Mouse (Mus musculus) neural tube, embryonic 13.5 days (tissue): ENCODE measurements at regions not wholly inside any gene's neighbourhood (a gene's known extent, or its start where the extent isn't known, plus 50 kb on each side); places are given as distances from the start of the nearest gene placed in this dataset.

ENCODE experiments used
- ATAC-seq: fragments of 200-750 bp; cut with Nextera tagmentation; 2 replicates; pipeline ENCODE4 v1.8.0; 2017; ENCODE audit warnings: low read depth, mild to moderate bottlenecking, moderate TSS enrichment, moderate library complexity
- H3K27ac ChIP-seq: fragments of 300-500 bp; sonication (generic); replicated peaks from 2 replicates; pipeline ENCODE4 v1.5.1; 2015; ENCODE audit warnings: moderate library complexity, mild to moderate bottlenecking, inconsistent platforms
- H3K27me3 ChIP-seq: fragments of 300-500 bp; sonication (generic); 2 replicates; pipeline ENCODE4 v1.6.1; 2015; ENCODE audit warnings: mild to moderate bottlenecking, inconsistent platforms
- H3K36me3 ChIP-seq: fragments of 300-500 bp; sonication (generic); 2 replicates; pipeline ENCODE4 v1.6.1; 2015; ENCODE audit warnings: mild to moderate bottlenecking, inconsistent platforms
- H3K4me1 ChIP-seq: fragments of 300-500 bp; sonication (generic); replicated peaks from 2 replicates; pipeline ENCODE4 v1.6.1; 2015; ENCODE audit warnings: inconsistent platforms
- H3K4me2 ChIP-seq: fragments of 300-500 bp; sonication (generic); 2 replicates; pipeline ENCODE4 v1.6.1; 2015; ENCODE audit warnings: inconsistent platforms, mild to moderate bottlenecking, moderate library complexity
- H3K4me3 ChIP-seq: fragments of 300-500 bp; sonication (generic); 2 replicates; pipeline ENCODE4 v1.5.1; 2015; ENCODE audit warnings: mild to moderate bottlenecking, inconsistent platforms
- H3K9ac ChIP-seq: fragments of 300-500 bp; sonication (generic); 2 replicates; pipeline ENCODE4 v1.6.1; 2015; ENCODE audit warnings: moderate library complexity, mild to moderate bottlenecking, inconsistent platforms
- H3K9me3 ChIP-seq: fragments of 300-500 bp; sonication (generic); 2 replicates; pipeline ENCODE4 v1.6.1; 2016; ENCODE audit warnings: inconsistent platforms
- WGBS: fragments of 180-500 bp; shearing (Covaris S2); methylation state at CpG from one replicate; pipeline ENCODE4 v1.1.7; 2015; 5-methylcytosine and 5-hydroxymethylcytosine counted together

DNA sequence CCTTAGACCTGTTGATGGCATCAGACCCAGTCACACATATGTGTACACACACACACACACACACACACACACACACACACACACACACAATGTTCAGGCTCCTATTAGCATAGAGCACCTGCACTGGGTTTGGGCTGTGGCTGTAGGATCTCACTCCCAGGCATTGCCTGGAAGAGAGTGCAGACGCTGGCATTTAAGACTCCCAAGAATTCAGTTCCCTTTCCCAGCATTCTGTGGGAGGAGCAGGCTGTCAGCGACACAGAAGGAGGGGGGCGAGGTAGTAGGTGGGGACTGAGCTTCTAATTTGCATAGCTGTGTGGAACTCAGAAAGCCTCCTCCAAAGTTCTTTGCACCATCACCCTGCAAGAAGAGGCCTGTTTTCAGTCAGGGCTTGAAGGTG lies 374.2 kb upstream of the Fam49b start:
- H3K9me3 ChIP-seq = no peaks in the 10 kb centered on the region

DNA sequence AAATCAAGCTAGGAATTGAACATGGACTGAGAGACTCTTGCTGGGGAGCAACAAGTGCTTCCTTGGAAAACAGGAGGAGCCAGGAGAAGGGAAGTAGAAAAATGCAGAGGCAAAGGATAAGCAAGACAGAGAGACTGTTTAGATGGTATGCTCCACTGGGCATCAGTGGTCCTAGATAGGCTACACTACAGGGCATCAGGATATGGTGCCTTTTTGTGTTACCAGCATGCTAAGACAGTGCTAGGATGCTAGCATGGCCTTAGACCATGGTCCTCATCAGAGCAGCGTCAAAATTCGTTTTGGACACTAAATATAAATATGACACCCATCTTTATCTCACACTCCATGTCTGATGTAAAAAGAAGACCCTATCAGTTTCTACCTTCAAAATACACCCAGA lies 374.6 kb upstream of the Fam49b start:
- H3K4me1 ChIP-seq = 0 out of 2 replicates have a peak, but pooled peaks cover under 1% of the 10 kb centered on the region
- H3K36me3 ChIP-seq = no peaks in the 10 kb centered on the region
- no peak for ATAC-seq
- H3K4me2 ChIP-seq = no peak overlapping the region
- H3K27me3 ChIP-seq = no peaks in the 10 kb centered on the region
- H3K27ac ChIP-seq = no peak overlapping the region
- H3K9me3 ChIP-seq = no peaks in the 10 kb centered on the region
- no peak overlapping the region for H3K9ac ChIP-seq
- no peak overlapping the region for H3K4me3 ChIP-seq
- 91% methylated on average over 2 of the region's 2 CpGs for WGBS

More for the DNA sequence above, 374.2 kb upstream of the Fam49b start:
- no peak for ATAC-seq
- Histone ChIP-seq H3K27me3 (no peaks in the 10 kb centered on the region), H3K4me3 (no peak overlapping the region), H3K9ac (no peak overlapping the region), H3K4me2 (no peak overlapping the region), H3K27ac (no peak overlapping the region), H3K36me3 (no peaks in the 10 kb centered on the region), H3K4me1 (0 out of 2 replicates have a peak, but pooled peaks cover 5% of the 10 kb centered on the region)
- 0% methylated on average over 3 of the region's 3 CpGs for WGBS

DNA sequence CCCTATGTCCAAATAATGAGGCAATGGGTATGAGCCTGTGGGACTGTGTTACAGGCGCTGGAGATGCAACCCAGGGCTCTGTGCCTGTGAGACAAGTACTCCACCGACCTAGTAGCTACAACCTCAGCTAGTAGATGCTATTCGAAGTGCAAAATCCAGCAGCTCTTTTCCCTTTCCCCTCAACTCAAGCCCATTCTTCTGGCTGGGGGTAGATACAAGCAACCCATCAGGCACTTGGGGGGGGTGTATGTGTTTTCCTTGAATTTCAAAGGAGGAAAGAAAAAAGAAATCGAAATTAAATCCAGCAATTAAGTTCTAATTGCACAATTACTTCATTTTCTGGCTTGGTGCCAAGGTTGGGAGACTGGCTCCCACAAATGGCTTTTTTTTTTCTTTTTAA lies 372.4 kb upstream of the Gm21798 start:
- 67% methylated on average over 4 of the region's 4 CpGs for WGBS
- Histone ChIP-seq H3K27me3 (no peaks in the 10 kb centered on the region), H3K4me2 (no peak overlapping the region), H3K4me3 (no peak overlapping the region), H3K36me3 (no peaks in the 10 kb centered on the region), H3K9me3 (no peaks in the 10 kb centered on the region), H3K9ac (no peak overlapping the region), H3K4me1 (no peaks in the 10 kb centered on the region; the same call in 1 of the 2 replicates), H3K27ac (no peak overlapping the region)
- no peak for ATAC-seq

DNA sequence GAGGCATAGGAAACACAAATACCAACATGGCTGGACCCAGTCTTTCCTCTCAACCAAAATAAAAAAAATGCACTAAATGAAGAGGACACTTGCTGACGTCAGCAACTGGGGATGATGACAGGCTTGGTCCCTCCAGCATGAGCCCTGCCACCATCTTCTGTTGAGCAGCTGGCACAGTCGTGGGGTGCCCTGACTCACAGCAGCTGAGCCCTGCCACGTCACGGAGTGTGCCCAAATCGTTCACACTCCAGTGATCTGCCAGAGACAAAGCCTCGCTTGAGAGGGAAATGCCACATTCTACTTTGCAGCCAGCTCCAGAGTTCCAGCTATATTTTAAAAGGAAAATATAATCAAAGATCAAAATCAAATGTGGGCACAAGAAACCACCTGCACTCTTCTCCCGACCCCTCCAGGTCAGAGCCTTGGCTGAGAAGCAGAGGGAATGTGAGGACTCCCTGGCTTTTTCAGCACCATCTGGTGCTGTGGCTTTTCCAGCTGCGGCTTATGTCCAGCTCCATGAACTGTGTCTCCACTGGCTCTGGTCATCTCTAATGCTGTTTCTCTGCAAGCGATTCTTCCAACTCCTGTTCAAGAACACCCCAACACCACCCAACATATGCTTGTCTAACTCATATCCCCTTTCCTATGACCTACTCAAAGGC lies 371.0 kb upstream of the Gm21798 start:
- Histone ChIP-seq H3K36me3 (no peaks in the 10 kb centered on the region), H3K27me3 (no peaks in the 10 kb centered on the region), H3K27ac (no peak overlapping the region), H3K4me2 (no peak overlapping the region), H3K4me3 (no peak overlapping the region), H3K9ac (no peak overlapping the region), H3K4me1 (no peaks in the 10 kb centered on the region; the same call in 1 of the 2 replicates), H3K9me3 (no peaks in the 10 kb centered on the region)
- WGBS = 69% methylated on average over 9 of the region's 9 CpGs
- ATAC-seq = no peak; the same call in 1 of the 2 replicates

DNA sequence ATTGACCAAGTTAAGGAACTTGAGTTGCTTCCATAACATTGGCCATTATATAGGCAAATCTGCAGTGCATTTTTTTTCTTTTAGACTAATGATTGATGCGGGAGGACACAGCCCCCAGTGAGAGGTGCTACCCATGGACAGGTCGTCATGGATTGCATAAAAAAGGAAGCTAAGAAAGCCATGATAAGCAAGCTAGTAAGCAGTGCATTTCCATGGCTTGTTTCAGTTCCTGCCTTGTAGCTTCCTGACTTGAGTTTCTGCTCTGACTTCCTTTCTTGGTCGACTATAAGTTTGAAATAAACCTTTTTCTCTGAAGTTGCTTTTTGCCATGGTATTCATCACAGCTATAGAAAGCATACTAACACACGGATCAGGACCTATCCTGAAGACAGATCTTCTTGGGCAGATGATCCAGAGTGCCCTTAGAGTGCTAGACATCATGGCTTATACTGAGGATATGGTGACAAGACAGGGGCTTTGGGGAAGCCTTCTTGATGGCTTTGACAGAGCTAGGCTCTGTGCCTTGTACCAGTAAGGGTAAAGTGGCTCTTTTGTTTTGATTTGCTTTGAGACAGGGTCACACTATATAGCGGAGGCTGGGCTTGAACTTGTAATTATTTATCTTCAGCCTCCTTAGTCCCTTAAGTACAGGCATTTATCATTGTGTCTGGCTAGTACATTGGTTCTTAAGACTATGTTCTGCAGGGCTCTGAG lies 370.1 kb upstream of the Gm21798 start:
- Histone ChIP-seq H3K27ac (no peak overlapping the region), H3K9me3 (no peaks in the 10 kb centered on the region), H3K4me2 (no peak overlapping the region), H3K36me3 (no peaks in the 10 kb centered on the region), H3K4me3 (no peak overlapping the region), H3K9ac (no peak overlapping the region), H3K27me3 (no peaks in the 10 kb centered on the region), H3K4me1 (no peaks in the 10 kb centered on the region; the same call in 1 of the 2 replicates)
- WGBS = 78% methylated on average over 5 of the region's 5 CpGs
- no peak for ATAC-seq

DNA sequence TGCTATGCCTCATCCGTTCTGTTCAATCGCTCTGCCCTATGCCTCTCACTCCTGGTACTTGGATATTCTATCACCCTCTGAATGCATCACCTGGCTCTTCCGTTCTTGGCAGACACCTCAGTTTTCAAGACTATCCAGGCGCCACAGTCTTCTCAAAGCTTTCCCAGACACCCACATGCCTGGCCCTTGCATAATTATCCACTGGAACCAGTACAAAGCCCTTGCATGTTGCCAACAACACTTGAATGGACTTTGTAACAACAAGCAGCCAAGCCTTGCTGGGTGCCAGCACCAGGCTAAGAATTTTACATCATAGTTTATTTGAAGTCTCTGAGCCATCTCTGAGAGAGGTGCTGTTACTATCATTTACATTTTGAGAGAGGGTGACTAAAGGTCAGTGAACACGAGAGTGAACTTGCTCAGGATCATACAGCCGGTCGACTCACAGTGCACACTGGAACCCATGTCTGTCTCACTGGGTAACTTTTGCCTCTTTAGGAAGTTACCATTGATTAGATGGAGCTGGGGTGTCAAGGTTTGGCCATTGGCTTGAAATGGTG lies 368.8 kb upstream of the Gm21798 start:
- no peak overlapping the region for H3K4me2 ChIP-seq
- H3K36me3 ChIP-seq = no peaks in the 10 kb centered on the region
- H3K27me3 ChIP-seq = no peaks in the 10 kb centered on the region
- H3K27ac ChIP-seq = no peak overlapping the region
- H3K9ac ChIP-seq = no peak overlapping the region
- no peaks in the 10 kb centered on the region; the same call in 1 of the 2 replicates for H3K4me1 ChIP-seq
- WGBS = 93% methylated on average over 7 of the region's 7 CpGs
- H3K4me3 ChIP-seq = no peak overlapping the region
- no peak for ATAC-seq
- no peaks in the 10 kb centered on the region for H3K9me3 ChIP-seq

DNA sequence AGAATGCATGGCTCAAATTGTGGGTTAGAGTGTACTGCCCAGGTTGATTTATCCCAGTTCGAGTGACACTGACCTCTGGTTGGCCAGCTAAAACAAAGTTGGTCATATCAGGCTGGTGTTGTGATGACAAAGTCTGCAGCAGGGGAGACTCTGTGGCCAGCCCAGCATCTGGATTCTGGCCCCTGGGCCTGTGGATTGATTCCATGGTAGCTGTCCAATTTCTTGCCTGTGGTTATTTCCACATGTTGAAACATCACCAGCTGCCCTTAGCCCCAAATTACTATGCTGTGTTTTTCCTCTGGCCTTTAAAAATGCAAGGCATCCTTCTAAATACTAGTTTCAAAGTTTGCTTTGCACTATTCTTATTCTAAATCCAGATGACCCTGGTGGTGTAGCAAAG lies 346.8 kb upstream of the Gm21798 start:
- no peaks in the 10 kb centered on the region for H3K36me3 ChIP-seq
- WGBS = 86% methylated on average over 1 of the region's 1 CpGs
- no peak overlapping the region for H3K4me2 ChIP-seq
- H3K27me3 ChIP-seq = no peaks in the 10 kb centered on the region
- H3K4me1 ChIP-seq = no peaks in the 10 kb centered on the region
- no peak overlapping the region for H3K9ac ChIP-seq
- no peak for ATAC-seq
- H3K4me3 ChIP-seq = no peak overlapping the region
- no peak overlapping the region for H3K27ac ChIP-seq
- H3K9me3 ChIP-seq = no peaks in the 10 kb centered on the region

DNA sequence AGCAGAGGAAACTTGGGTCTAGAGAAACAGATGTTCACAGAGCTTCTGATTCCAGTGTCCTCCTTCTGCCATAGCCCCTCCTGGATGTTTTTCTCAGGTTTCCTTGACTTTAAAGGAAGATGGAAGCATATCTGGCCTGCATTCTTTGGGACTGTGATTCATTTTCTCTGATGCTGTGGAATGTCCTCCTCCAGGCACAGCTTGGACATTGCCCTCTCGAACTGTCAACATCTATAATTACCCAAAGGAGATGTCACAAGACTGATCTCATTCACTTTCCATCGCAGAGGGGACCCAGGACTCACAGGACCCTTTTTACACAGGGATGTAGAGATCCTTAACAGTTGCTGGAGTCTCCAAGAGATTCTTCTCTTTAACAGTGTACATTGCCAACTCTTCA lies 345.9 kb upstream of the Gm21798 start:
- H3K4me3 ChIP-seq = no peak overlapping the region

DNA sequence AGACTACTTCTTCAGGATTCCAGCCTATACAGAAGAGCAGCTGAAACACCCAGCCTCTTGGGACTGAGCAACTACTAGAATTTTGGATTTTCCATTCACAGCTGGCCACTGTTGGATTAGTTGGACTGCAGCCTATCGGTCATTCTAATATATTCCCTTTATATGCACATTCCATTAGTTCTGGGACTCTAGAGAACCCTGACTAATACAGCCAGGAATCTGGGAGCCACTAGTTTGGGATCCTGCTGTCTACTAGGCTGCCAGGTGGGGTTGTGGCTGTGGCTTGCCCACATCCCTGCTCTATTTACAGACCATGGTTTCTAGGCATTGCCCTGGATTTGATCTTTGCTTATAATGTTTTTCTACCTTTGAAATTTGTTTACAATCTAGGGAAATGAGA lies 343.3 kb upstream of the Gm21798 start:
- Histone ChIP-seq H3K4me3 (no peak overlapping the region), H3K27me3 (no peaks in the 10 kb centered on the region), H3K27ac (no peak overlapping the region), H3K9ac (no peak overlapping the region), H3K9me3 (no peaks in the 10 kb centered on the region), H3K4me2 (no peak overlapping the region), H3K4me1 (no peaks in the 10 kb centered on the region), H3K36me3 (no peaks in the 10 kb centered on the region)
- no peak for ATAC-seq
- 87% methylated on average over 1 of the region's 1 CpGs for WGBS

More for the DNA sequence above, 345.9 kb upstream of the Gm21798 start:
- Histone ChIP-seq H3K4me2 (no peak overlapping the region), H3K27ac (no peak overlapping the region), H3K4me1 (no peaks in the 10 kb centered on the region), H3K36me3 (no peaks in the 10 kb centered on the region), H3K9ac (no peak overlapping the region), H3K27me3 (no peaks in the 10 kb centered on the region), H3K9me3 (no peaks in the 10 kb centered on the region)
- WGBS = 82% methylated on average over 2 of the region's 2 CpGs
- no peak for ATAC-seq

DNA sequence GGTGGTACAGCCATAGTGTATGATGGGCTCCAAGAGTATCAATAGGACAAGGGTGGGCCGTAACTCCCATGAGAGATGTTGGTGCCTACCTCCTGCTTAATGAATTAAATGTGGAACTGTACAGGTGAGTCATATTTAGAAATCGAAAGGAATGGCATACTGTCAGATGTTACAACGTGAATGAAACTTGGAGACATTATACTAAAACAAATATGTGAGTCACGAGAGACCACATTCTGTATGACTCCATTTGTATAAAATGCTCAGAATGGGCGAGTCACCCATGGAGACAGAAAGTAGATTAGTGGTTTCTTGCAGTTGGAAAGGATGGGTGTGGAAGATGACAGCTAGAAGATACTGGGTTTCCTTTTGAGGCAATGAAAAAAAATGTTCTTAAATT lies 340.4 kb upstream of the Gm21798 start:
- H3K36me3 ChIP-seq = no peaks in the 10 kb centered on the region
- H3K9ac ChIP-seq = no peak overlapping the region
- H3K4me3 ChIP-seq = no peak overlapping the region
- H3K9me3 ChIP-seq = no peaks in the 10 kb centered on the region
- no peak overlapping the region for H3K27ac ChIP-seq
- no peaks in the 10 kb centered on the region for H3K4me1 ChIP-seq
- 84% methylated on average over 5 of the region's 5 CpGs for WGBS
- no peak for ATAC-seq
- no peak overlapping the region for H3K4me2 ChIP-seq
- H3K27me3 ChIP-seq = no peaks in the 10 kb centered on the region

DNA sequence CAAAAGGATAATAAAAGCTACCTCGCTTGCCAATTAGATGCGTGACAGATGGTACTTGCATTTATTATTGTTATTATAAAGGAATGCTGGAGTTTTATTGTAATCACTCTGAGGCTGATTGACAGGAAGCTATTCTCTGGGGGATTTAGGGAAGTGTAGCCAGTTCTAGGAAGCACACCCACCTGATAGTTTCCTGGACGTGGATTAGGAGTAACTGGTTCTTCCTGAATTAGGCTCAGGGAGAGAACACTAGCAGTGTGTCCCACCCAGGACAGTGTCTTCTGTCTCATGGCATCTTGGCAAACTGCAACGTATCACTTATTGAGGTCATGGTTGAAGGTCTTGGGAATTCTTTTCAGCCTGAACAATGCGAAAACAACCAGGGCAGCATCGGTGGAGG lies 336.9 kb upstream of the Gm21798 start:
- WGBS = 55% methylated on average over 6 of the region's 6 CpGs
- no peaks in the 10 kb centered on the region for H3K4me1 ChIP-seq
- H3K27me3 ChIP-seq = no peaks in the 10 kb centered on the region
- no peak for ATAC-seq
- no peak overlapping the region for H3K4me2 ChIP-seq
- no peaks in the 10 kb centered on the region for H3K36me3 ChIP-seq
- H3K27ac ChIP-seq = no peak overlapping the region
- no peaks in the 10 kb centered on the region for H3K9me3 ChIP-seq
- no peak overlapping the region for H3K9ac ChIP-seq
- H3K4me3 ChIP-seq = no peak overlapping the region

DNA sequence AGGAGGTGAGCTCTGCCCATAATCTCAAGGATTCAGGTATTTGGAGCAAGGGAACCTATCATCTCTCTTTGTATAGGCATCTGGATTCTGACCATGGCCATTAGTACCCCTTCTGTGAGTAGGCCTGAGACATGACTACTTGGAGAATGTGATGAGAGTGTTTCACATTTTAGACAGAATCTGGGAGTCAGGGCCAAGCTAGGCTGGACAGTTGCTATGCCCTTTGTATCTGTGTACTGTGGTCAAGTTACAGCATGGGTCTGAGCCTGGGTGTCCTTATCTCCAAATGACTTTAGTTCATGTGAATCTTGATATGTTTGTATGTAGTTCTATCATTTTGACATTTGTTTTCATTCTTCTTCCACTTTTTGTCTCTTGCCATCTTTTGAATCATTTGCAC lies 336.3 kb upstream of the Gm21798 start:
- Histone ChIP-seq H3K9me3 (no peaks in the 10 kb centered on the region), H3K27me3 (no peaks in the 10 kb centered on the region), H3K4me2 (no peak overlapping the region), H3K9ac (no peak overlapping the region), H3K4me3 (no peak overlapping the region), H3K36me3 (no peaks in the 10 kb centered on the region), H3K27ac (no peak overlapping the region), H3K4me1 (no peaks in the 10 kb centered on the region)
- ATAC-seq = no peak
